Mouse (Mus musculus): ENCODE results near the gene Lrrc43. TPM values are rescaled to one million over a fixed set of nuclear protein-coding genes. Genes with fewer than 3 reads are reported as not detected.
"Not testable (repeated sequence)": the region's sequence is repeated elsewhere in the genome, so short reads cannot be mapped to it uniquely, and the experiment has no call there.

Gene Lrrc43
- polyA plus RNA-seq, 1 experiment from 2014 or later, result 0.16 TPM

DNA sequence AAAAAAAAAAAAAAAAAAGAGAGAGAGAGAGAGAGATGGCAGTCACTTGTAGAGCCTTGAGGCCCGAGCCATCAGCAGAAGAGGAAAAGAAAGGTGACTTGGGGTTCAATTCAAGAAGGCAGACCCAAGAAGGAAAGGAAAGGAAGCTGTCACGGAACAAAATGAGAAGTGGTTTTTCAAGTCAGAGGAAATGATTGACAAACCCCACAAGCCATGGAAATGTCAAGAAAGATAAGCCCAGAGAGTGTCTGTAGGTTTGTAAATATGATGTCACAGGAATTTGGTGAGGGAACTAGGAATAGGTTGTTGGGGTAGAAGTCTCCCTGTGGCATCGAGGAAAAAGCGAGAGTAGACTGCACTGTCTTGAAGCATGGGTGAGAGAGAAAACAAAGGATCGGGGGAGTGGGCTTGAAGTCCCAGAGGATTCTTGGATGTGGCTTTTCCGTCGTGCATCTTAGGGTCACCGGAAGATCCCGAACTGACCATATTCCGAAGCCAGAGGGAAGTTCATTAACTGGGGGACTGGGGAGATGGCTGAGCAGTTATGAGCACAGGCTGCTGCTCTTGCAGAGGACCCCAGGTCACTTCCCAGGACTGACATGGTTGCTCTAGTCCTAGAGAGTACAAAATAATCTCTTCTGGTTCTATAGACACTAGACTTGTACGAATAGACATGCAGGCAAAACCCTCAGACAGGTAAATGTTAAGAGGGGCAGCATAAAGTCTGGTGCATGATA is 1.3 kb upstream of the Lrrc43 start:
- ATAC-seq (ENCODE audit: low FRiP score), result no peak
- WGBS, result 86% methylated on average over 11 of the region's 11 CpGs
- H3K4me1 ChIP-seq (replicated peaks), result peaks cover 13% of the 10 kb centered on the region

DNA sequence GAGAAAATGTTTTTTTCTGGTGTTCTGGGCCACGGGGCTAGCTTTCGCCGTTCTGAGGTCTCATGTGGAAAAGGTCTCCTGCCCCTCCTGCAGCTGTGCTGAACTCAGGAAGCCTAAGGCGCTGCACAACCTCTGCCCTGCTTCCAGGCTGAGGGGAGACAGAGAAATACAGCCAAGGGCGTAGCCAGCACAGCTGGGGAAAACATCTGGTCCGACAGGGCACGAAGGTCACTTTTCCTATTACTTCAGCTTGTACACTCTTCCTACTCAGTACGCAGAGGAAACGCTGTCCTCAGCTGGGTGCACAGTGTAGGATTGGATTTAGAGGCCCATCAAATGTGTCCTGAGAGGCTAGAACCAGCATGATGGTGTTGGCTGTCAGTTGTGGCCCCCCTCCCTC is 830 bp downstream of the Lrrc43 start:
- 67% methylated on average over 9 of the region's 9 CpGs for WGBS
- no peaks in the 10 kb centered on the region for H3K36me3 ChIP-seq
- H3K27ac ChIP-seq, result no peak overlapping the region
- no peak overlapping the region for H3K9ac ChIP-seq
- peaks cover 13% of the 10 kb centered on the region for H3K27me3 ChIP-seq
- no peak for ATAC-seq (ENCODE audit: low FRiP score)
- peaks cover 13% of the 10 kb centered on the region for H3K4me1 ChIP-seq (replicated peaks)
- no peak overlapping the region for H3K4me2 ChIP-seq
- no peak overlapping the region for H3K4me3 ChIP-seq
- no peaks in the 10 kb centered on the region for H3K9me3 ChIP-seq

More for the DNA sequence above, 1.3 kb upstream of the Lrrc43 start:
- Histone ChIP-seq H3K36me3 (no peaks in the 10 kb centered on the region), H3K27ac (no peak overlapping the region), H3K4me3 (no peak overlapping the region), H3K9ac (no peak overlapping the region), H3K9me3 (no peaks in the 10 kb centered on the region), H3K27me3 (peaks cover 13% of the 10 kb centered on the region), H3K4me2 (no peak overlapping the region)

DNA sequence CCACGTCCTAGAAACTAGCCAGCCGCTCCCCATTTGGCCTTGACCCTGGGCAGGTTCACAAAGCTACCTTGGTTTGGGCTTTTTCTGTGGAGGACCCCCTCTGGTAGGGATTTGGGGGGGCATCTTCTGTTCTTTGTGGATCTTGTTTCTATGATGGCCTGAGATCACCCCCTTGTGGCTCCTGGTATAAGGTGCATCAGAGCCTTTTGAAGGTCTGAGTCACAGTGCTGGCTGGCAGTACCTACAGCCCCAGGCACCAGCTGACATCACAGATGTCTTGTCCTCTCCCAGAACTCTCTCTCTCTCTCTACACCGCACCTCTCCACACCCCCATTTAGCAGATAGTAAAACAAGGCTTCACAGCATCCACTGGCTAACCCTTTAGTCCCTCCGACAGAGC is 10.6 kb downstream of the Lrrc43 start:
- peaks cover 16% of the 10 kb centered on the region for H3K4me1 ChIP-seq (replicated peaks)
- no peak for ATAC-seq (ENCODE audit: low FRiP score)
- 52% methylated on average over 4 of the region's 4 CpGs for WGBS
- no peak overlapping the region for H3K27ac ChIP-seq
- H3K4me3 ChIP-seq, result no peak overlapping the region
- H3K27me3 ChIP-seq, result peaks cover 28% of the 10 kb centered on the region
- H3K9me3 ChIP-seq, result no peaks in the 10 kb centered on the region
- no peak overlapping the region for H3K4me2 ChIP-seq
- no peak overlapping the region for H3K9ac ChIP-seq
- no peaks in the 10 kb centered on the region for H3K36me3 ChIP-seq

DNA sequence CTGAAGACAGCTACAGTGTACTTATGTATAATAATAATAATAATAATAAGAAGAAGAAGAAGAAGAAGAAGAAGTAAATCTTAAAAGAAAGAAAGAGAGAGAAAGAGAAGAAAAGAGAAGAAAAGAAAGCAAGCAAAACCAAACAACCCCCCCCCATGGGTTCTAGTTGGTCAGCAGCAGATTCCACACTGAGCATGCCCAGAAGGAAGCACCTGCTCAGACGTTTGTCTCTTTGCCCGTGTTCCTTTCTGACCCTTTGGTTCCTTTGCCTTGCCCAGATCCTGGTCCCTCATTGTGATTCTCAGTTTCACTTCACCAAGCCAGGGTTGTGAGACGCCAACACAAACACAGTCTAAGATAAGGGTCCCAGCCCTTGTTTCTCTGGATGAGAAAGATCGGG is 12.9 kb downstream of the Lrrc43 start:
- Histone ChIP-seq H3K27ac (no peak overlapping the region), H3K9me3 (no peaks in the 10 kb centered on the region), H3K4me2 (no peak overlapping the region), H3K27me3 (peaks cover 31% of the 10 kb centered on the region), H3K4me1 (replicated peaks) (peaks cover 12% of the 10 kb centered on the region), H3K4me3 (no peak overlapping the region), H3K36me3 (no peaks in the 10 kb centered on the region), H3K9ac (no peak overlapping the region)
- 78% methylated on average over 4 of the region's 4 CpGs for WGBS
- ATAC-seq (ENCODE audit: low FRiP score), result no peak

DNA sequence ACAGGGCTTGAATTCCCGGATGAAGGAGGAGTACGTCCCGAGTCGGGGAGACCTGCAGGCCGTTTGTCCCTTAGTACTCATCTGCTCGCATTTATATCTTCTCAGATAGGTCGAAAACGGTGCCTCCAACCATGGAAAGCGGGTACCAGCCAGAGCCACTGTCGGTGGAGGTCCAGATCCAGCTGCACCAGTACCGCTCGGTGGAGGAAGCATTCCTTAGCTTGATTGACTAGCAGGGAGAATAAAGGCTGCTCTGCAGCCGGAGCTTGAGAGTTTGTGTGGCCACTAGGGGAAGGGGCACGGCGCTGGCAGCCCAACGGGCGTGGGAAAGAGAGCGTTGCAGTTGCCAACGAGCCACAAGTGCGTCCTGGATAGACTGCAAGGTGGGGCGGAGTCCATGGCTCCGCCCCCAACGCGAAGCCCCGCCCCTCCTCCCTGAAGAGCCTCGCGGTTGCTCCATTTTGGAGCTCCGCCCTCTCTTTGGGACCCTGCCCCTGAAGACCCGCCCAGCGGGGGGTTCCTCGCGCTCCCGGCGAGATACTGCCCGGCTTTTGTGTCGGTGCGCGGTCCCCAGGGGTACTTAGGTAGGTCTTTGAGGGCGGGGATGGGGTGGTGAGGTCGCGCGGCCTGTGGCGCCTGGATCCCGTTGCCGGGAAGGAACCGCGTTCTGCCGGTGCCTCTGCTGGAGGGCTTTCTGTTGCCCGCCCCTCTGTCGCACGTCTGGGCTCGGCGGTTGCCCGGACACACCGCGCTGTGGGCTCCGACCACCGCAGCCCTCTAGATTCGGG is 19.0 kb downstream of the Lrrc43 start:
- H3K27ac ChIP-seq, result no peak overlapping the region
- peak; percentile 87 for ATAC-seq (ENCODE audit: low FRiP score)
- WGBS, result 1% methylated on average over 43 of the region's 59 CpGs

DNA sequence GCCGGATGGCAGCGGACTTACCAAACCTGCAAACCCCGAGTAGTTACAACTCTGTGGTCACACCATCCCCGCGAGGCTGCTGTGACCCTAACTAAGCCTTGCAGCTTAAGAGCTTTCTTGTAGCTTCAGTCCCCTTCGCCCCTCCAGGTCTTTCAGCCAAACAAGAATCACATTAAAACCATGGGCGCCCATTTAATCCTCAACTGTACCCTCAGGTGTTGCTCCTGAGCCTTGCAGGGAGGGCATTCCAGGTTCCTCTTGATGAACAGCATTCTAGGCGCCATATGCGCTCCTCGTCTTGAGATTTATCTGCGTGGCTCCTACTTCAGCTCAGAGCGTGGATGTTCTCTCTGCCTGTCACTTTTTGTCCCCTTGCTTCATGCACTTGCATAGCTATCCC is 19.8 kb downstream of the Lrrc43 start:
- no peak overlapping the region for H3K27ac ChIP-seq
- H3K9me3 ChIP-seq, result no peaks in the 10 kb centered on the region
- H3K4me1 ChIP-seq (replicated peaks), result peaks cover 21% of the 10 kb centered on the region
- H3K4me2 ChIP-seq, result peak overlapping the region; percentile 77
- ATAC-seq (ENCODE audit: low FRiP score), result 0 out of 2 replicates have a peak, but pooled peaks have one; percentile 6
- H3K9ac ChIP-seq, result peak overlapping the region; percentile 76
- peaks cover 29% of the 10 kb centered on the region for H3K36me3 ChIP-seq
- WGBS, result 9% methylated on average over 12 of the region's 12 CpGs
- H3K4me3 ChIP-seq, result peak overlapping the region; percentile 64
- peaks cover 14% of the 10 kb centered on the region; the same call in 1 of the 2 replicates for H3K27me3 ChIP-seq

More for the DNA sequence above, 19.0 kb downstream of the Lrrc43 start:
- Histone ChIP-seq H3K4me3 (peak overlapping the region; percentile 64), H3K4me2 (peak overlapping the region; percentile 77), H3K9me3 (no peaks in the 10 kb centered on the region), H3K9ac (peak overlapping the region; percentile 76), H3K4me1 (replicated peaks) (peaks cover 24% of the 10 kb centered on the region), H3K27me3 (peaks cover 18% of the 10 kb centered on the region; the same call in 1 of the 2 replicates), H3K36me3 (peaks cover 26% of the 10 kb centered on the region)

DNA sequence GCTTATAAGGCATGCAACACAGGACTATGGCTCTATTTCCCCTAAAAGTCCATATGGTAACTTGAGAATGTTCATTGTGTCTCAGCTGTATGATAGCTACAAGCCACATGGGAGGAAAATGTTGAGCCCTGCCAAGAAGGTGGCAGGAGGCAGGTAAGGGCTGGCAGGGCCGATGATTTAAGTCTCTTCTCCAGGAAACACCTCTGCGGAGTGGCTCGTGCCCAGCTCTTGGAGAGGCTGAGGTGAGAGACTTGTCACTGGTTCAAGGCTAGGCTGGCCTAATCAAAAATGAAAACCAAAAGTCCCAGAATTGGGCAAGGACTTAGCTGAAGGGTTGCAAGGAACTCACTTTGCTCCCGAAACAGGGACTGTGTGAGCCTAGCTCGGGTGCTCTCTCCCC is 21.1 kb downstream of the Lrrc43 start, which contains the start of gene B3gnt4:
Gene B3gnt4, plus strand, starts transcription at position 301 of the 400 bp plus-strand sequence.
- no peak for ATAC-seq (ENCODE audit: low FRiP score)
- peak within 1 kb of the TSS; percentile 64; the same call in 1 of the 2 replicates for H3K4me3 ChIP-seq
- H3K27ac ChIP-seq, result no peak within 1 kb of the TSS
- peaks cover 21% of the 10 kb centered on the region for H3K4me1 ChIP-seq (replicated peaks)
- H3K9me3 ChIP-seq, result no peaks in the 10 kb centered on the region
- peaks cover 11% of the 10 kb centered on the region; the same call in 1 of the 2 replicates for H3K27me3 ChIP-seq
- H3K36me3 ChIP-seq, result peaks cover 40% of the 10 kb centered on the region
- WGBS, result 88% methylated on average over 5 of the region's 5 CpGs
- no peak within 1 kb of the TSS for H3K9ac ChIP-seq
- H3K4me2 ChIP-seq, result peak within 1 kb of the TSS; percentile 77

DNA sequence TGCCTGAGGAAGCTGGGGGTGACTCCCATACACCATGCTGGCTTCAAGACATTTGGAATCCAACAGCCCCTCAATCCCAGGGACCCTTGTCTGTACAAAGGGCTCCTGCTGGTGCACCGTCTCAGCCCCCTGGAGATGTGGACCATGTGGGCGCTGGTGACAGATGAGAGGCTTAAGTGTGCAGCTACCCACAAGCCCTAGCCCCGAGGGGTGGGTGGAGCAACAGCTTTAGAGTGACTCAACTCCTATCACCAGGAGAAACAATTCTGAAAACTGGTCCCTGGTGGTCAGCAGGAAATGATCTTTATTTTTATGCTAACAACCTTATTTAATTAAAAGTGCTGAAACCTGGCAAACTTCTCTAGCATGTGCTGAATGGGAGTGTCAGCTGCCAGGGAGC is 22.3 kb downstream of the Lrrc43 start:
- ATAC-seq (ENCODE audit: low FRiP score); H3K27ac ChIP-seq: not testable (repeated sequence)
- 78% methylated on average over 3 of the region's 3 CpGs for WGBS

DNA sequence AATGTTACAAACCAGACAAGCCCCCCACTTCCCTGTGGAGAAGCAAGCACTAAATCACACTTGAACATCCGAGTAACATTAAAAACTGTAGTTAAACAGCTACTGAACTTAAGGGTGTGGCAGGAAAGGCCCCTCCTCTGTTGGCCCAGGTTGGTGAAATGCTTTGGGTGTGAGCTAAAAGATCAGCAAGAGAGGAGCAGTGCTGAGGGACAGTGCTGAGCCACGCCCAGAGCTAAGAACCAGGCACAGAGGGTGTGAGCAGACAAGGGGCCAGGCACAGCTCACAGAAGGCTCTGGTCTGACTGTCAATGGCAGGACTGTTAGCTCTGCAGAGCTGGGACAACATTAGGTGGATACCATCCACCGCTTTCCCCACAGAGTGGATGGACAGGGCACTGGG is 23.0 kb downstream of the Lrrc43 start:
- H3K27me3 ChIP-seq, result peaks cover 5% of the 10 kb centered on the region; the same call in 1 of the 2 replicates
- WGBS, result 82% methylated on average over 3 of the region's 3 CpGs
- H3K4me1 ChIP-seq (replicated peaks), result peaks cover 21% of the 10 kb centered on the region
- 0 out of 2 replicates have a peak overlapping the region, but pooled peaks have one; percentile 2 for H3K9ac ChIP-seq
- H3K9me3 ChIP-seq, result no peaks in the 10 kb centered on the region
- no peak overlapping the region for H3K4me3 ChIP-seq
- H3K27ac ChIP-seq, result no peak overlapping the region
- ATAC-seq (ENCODE audit: low FRiP score), result no peak
- H3K4me2 ChIP-seq, result no peak overlapping the region
- H3K36me3 ChIP-seq, result peaks cover 60% of the 10 kb centered on the region

More for the DNA sequence above, 22.3 kb downstream of the Lrrc43 start:
- H3K9ac ChIP-seq, H3K9me3 ChIP-seq, H3K4me3 ChIP-seq, H3K27me3 ChIP-seq, H3K4me2 ChIP-seq: not testable (repeated sequence)
- Histone ChIP-seq H3K4me1 (replicated peaks) (peaks cover 21% of the 10 kb centered on the region), H3K36me3 (peaks cover 53% of the 10 kb centered on the region)

DNA sequence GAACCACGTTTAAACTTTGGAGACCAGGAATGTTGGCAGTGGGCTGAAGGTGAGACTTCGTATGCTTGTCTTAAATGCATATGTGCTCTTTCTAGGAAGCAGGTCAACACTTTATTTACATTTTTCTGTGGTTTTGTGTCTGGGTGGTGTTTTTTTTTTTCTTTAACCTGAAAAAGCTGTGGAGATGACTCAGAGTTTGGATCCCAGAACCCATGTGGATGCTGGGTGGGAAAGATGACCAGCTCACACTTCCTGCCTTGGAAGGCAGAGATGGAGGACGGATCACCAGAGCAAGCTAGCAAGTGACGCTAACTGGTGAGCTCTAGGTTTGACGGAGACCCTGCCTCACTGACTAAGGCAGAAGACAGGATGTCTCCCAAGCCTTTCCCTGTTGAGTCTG is 25.8 kb downstream of the Lrrc43 start:
- Histone ChIP-seq H3K9me3 (no peaks in the 10 kb centered on the region), H3K4me2 (no peak overlapping the region), H3K36me3 (peaks cover 87% of the 10 kb centered on the region), H3K27me3 (no peaks in the 10 kb centered on the region), H3K4me1 (replicated peaks) (peaks cover under 1% of the 10 kb centered on the region; the same call in 1 of the 2 replicates), H3K27ac (no peak overlapping the region), H3K9ac (no peak overlapping the region), H3K4me3 (no peak overlapping the region)
- 88% methylated on average over 5 of the region's 5 CpGs for WGBS
- no peak for ATAC-seq (ENCODE audit: low FRiP score)

DNA sequence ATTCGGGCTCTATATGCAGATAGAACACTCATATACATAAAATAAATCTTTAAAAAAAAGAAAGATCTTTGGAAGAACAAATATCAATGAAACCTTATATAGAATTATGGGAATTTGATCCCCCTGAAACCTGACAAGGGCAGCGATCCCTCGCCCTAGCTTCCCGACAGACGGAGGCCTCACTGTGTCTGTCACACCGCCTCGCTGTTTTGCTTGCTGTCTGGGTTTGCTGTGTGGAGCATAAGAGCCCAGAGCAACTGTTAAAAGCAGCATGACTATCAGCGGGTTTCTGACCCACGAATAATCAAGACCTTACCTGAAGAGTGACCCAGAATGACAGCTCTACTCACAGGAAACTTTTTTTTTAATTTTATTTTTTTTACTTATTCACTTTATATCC is 31.6 kb downstream of the Lrrc43 start:
- 89% methylated on average over 9 of the region's 9 CpGs for WGBS
- H3K4me3 ChIP-seq, result no peak overlapping the region
- no peaks in the 10 kb centered on the region for H3K27me3 ChIP-seq
- ATAC-seq (ENCODE audit: low FRiP score), result no peak
- H3K27ac ChIP-seq, result no peak overlapping the region
- H3K4me1 ChIP-seq (replicated peaks), result peaks cover 30% of the 10 kb centered on the region
- no peaks in the 10 kb centered on the region for H3K9me3 ChIP-seq
- no peak overlapping the region for H3K4me2 ChIP-seq
- H3K9ac ChIP-seq, result no peak overlapping the region
- peaks cover 42% of the 10 kb centered on the region for H3K36me3 ChIP-seq

DNA sequence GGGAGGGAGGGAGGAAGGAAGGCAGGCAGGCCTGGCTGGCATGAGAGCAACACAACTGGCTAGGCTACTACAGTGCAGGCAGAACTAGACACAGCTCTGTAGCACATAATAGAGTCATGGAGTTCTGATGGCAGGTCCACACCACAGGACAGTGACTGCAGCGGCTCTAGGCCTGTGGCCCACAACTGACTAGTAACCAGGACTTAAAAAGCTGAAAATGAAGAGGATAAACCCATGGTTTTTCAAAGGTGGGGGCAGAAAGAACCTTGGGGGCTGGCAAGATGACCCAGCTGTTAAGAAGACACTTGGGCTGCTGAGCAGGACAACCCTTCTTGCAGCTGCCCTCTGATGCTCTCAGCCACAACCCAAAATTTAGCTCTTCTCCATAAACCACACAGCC is 32.5 kb downstream of the Lrrc43 start:
- no peaks in the 10 kb centered on the region for H3K27me3 ChIP-seq
- H3K4me1 ChIP-seq (replicated peaks), result peaks cover 30% of the 10 kb centered on the region
- no peak overlapping the region for H3K4me3 ChIP-seq
- WGBS, result 85% methylated on average over 1 of the region's 1 CpGs
- H3K36me3 ChIP-seq, result peaks cover 33% of the 10 kb centered on the region
- no peak for ATAC-seq (ENCODE audit: low FRiP score)
- H3K4me2 ChIP-seq, result no peak overlapping the region; the same call in 1 of the 2 replicates
- H3K9me3 ChIP-seq, result no peaks in the 10 kb centered on the region
- 0 out of 2 replicates have a peak overlapping the region, but pooled peaks have one; percentile 35 for H3K9ac ChIP-seq
- no peak overlapping the region for H3K27ac ChIP-seq
